In the genomic region with DNA sequence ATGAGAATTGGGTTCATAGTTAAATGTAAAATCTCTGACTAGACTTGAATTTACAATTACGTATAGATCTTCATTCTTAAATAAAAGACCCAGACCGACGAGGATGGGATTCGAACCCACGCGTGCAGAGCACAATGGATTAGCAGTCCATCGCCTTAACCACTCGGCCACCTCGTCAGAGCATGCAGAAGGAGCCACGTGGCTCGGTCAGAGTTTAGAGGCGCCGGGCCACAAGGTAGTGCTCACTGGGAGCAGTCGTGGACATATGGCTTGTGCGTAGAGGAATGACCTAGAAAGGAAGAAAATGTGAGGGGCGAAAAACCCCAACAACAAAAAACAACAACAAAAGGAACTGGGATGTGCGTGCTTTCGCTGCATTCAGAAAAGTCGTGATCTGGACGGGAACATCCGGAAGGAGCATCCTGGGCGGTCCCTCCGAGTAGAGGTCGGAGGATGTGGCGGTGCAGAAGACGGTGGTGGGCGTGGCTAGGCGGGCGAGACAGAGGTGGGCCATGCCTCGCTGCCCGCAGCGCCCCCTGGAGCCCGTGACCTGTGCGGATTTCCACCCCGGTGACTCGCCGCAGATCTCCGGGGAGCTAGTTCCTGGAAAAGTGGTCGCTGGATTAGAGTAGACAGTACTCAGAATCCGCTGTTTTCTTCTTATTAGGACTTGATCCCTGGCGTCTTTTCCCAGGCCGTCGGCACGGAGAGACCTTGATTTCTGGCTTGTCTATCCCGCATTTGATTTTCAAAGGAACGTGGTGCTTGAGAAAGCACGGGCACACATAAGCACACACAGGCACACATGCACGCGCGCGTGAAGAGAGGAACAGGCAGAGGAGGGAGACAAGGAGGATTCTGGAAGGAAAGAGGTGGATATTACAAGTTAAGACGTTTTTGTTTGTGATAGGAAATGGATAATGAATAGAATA, we compare ENCODE assay signal across 8 mouse cellular contexts. TPM values are rescaled to one million over a fixed set of nuclear protein-coding genes. Genes with fewer than 3 reads are reported as not detected.
DNase-seq lines count a peak whose midpoint lies in the region; ATAC-seq lines count a peak whose summit lies in the region.

No protein-coding gene starts in this region.

- peak overlapping the region; percentile 73 for H3K9ac ChIP-seq in intestine, embryonic 16.5 days (ENCODE audit: low read depth, low read length)

- WGBS in intestine, embryonic 16.5 days, result under 1% methylated on average over 52 of the region's 52 CpGs
- under 1% methylated on average over 52 of the region's 52 CpGs for WGBS in midbrain, embryonic 10.5 days

- intact Hi-C loops in left cerebral cortex, postnatal 36 days (cut with DNase I), result loop anchor here (10.0 kb wide), 1 partner anchor 1354 kb away; no protein-coding TSS in a partner anchor

- DNase-seq in adrenal gland, adult 8-10 months, result peak; percentile 90
- peak; percentile 97 for DNase-seq in embryo, embryonic 9.5 days (ENCODE audit: extremely low spot score)
- peak; percentile 56 to 86 for DNase-seq in gastrocnemius, postnatal 4 days (ENCODE audit: low spot score in 2 of 2)
- peak; percentile 86 to 90 for DNase-seq in left cerebral cortex, postnatal 36 days (ENCODE audit: low spot score in 2 of 2)
- DNase-seq in midbrain, embryonic 10.5 days (ENCODE audit: low spot score), result peak; percentile 96
- peak; percentile 82 for DNase-seq in right cerebral cortex, postnatal 36 days (ENCODE audit: low spot score in 2 of 2)
- DNase-seq in urinary bladder, postnatal 4 days (ENCODE audit: low spot score in 2 of 2), result peak; percentile 85 to 91

- H3K36me3 ChIP-seq in intestine, embryonic 16.5 days (ENCODE audit: control insufficient read depth, insufficient read depth, low read length), result no peaks in the 10 kb centered on the region
- H3K36me3 ChIP-seq in midbrain, embryonic 10.5 days, result no peaks in the 10 kb centered on the region

- H3K9me3 ChIP-seq in intestine, embryonic 16.5 days (ENCODE audit: control insufficient read depth, low read length), result no peaks in the 10 kb centered on the region
- no peaks in the 10 kb centered on the region for H3K9me3 ChIP-seq in midbrain, embryonic 10.5 days (replicated peaks)

- peak overlapping the region; percentile 86 for H3K27ac ChIP-seq in intestine, embryonic 16.5 days (ENCODE audit: low read length)
- H3K27ac ChIP-seq in midbrain, embryonic 10.5 days (replicated peaks), result peak overlapping the region; percentile 86

- H3K27me3 ChIP-seq in intestine, embryonic 16.5 days (replicated peaks; ENCODE audit: control insufficient read depth, insufficient read depth, low read length), result no peaks in the 10 kb centered on the region
- H3K27me3 ChIP-seq in midbrain, embryonic 10.5 days (ENCODE audit: low read depth, poor library complexity, severe bottlenecking), result no peaks in the 10 kb centered on the region

- peak overlapping the region; percentile 56 for H3K4me2 ChIP-seq in intestine, embryonic 16.5 days (ENCODE audit: low read depth, low read length)

- 0 out of 2 replicates have a peak, but pooled peaks cover 2% of the 10 kb centered on the region for H3K4me1 ChIP-seq in intestine, embryonic 16.5 days (ENCODE audit: control insufficient read depth, insufficient read depth, low read length)
- H3K4me1 ChIP-seq in midbrain, embryonic 10.5 days, result peaks cover 14% of the 10 kb centered on the region

- ATAC-seq in intestine, embryonic 16.5 days, result peak; percentile 98

- H3K4me3 ChIP-seq in intestine, embryonic 16.5 days (ENCODE audit: low read length), result peak overlapping the region; percentile 58
- peak overlapping the region; percentile 61 for H3K4me3 ChIP-seq in midbrain, embryonic 10.5 days

RNA-seq across cellular contexts. Expression of a gene that starts 7.8 kb away (rescaled TPM):
- total RNA-seq in adrenal gland, adult 8-10 months (2022), result 10 to 100 TPM; 14.2 to 31.0 (median 21.9) TPM
- 100 to 1,000 TPM; 250 to 321 TPM for total RNA-seq in gastrocnemius, postnatal 4 days (2021)
- 4.7 and 7.7 TPM in 2 replicates for polyA plus RNA-seq in intestine, embryonic 16.5 days (2015; fragmentation: Nextera tagmentation; extraction: Ambion mirVana)
- total RNA-seq in left cerebral cortex, postnatal 36 days (2021), result 10 to 100 TPM; 11.8 to 12.9 TPM
- 14.7 and 16.2 TPM in 2 replicates for polyA plus RNA-seq in midbrain, embryonic 10.5 days (2016; fragmentation: Nextera tagmentation; extraction: Ambion mirVana)

RNA-seq across cellular contexts. Expression of a gene that starts 8.1 kb away (rescaled TPM):
- 10 to 100 TPM in 3 of 4 experiments, 1 to 10 TPM in 1; 8.7 to 18.8 (median 13.1) TPM for total RNA-seq in adrenal gland, adult 8-10 months (2022)
- 100 to 1,000 TPM; 270 to 354 TPM for total RNA-seq in gastrocnemius, postnatal 4 days (2021)
- polyA plus RNA-seq in intestine, embryonic 16.5 days (2015; fragmentation: Nextera tagmentation; extraction: Ambion mirVana), result 17.4 and 30.0 TPM in 2 replicates
- total RNA-seq in left cerebral cortex, postnatal 36 days (2021), result 10 to 100 TPM in 1 of 2 experiments, 1 to 10 TPM in 1; 8.3 to 11.2 TPM
- 64.8 and 64.9 TPM in 2 replicates for polyA plus RNA-seq in midbrain, embryonic 10.5 days (2016; fragmentation: Nextera tagmentation; extraction: Ambion mirVana)

RNA-seq across cellular contexts. Expression of a gene that starts 9.7 kb away (rescaled TPM):
- 10 to 100 TPM; 42.6 to 80.0 (median 56.7) TPM for total RNA-seq in adrenal gland, adult 8-10 months (2022)
- total RNA-seq in gastrocnemius, postnatal 4 days (2021), result 100 to 1,000 TPM; 143 to 189 TPM
- polyA plus RNA-seq in intestine, embryonic 16.5 days (2015; fragmentation: Nextera tagmentation; extraction: Ambion mirVana), result 18.8 and 22.0 TPM in 2 replicates
- total RNA-seq in left cerebral cortex, postnatal 36 days (2021), result 10 to 100 TPM; 65.2 to 73.2 TPM
- polyA plus RNA-seq in midbrain, embryonic 10.5 days (2016; fragmentation: Nextera tagmentation; extraction: Ambion mirVana), result 51.3 and 52.5 TPM in 2 replicates

RNA-seq across cellular contexts. Expression of a gene that starts 15.2 kb away (rescaled TPM):
- total RNA-seq in adrenal gland, adult 8-10 months (2022), result 10 to 100 TPM; 22.5 to 31.6 (median 25.4) TPM
- 100 to 1,000 TPM; 393 to 555 TPM for total RNA-seq in gastrocnemius, postnatal 4 days (2021)
- polyA plus RNA-seq in intestine, embryonic 16.5 days (2015; fragmentation: Nextera tagmentation; extraction: Ambion mirVana), result 1.8 and 2.9 TPM in 2 replicates
- 10 to 100 TPM; 13.0 to 13.3 TPM for total RNA-seq in left cerebral cortex, postnatal 36 days (2021)
- polyA plus RNA-seq in midbrain, embryonic 10.5 days (2016; fragmentation: Nextera tagmentation; extraction: Ambion mirVana), result 9.4 and 9.7 TPM in 2 replicates

RNA-seq across cellular contexts. Expression of a gene that starts 15.5 kb away (rescaled TPM):
- 10 to 100 TPM in 2 of 4 experiments, 1 to 10 TPM in 1, not detected in 1; 6.0 to 18.5 (median 12.6) TPM for total RNA-seq in adrenal gland, adult 8-10 months (2022)
- 100 to 1,000 TPM; 276 to 360 TPM for total RNA-seq in gastrocnemius, postnatal 4 days (2021)
- 4.6 and 5.1 TPM in 2 replicates for polyA plus RNA-seq in intestine, embryonic 16.5 days (2015; fragmentation: Nextera tagmentation; extraction: Ambion mirVana)
- 10 to 100 TPM; 24.6 to 42.5 TPM for total RNA-seq in left cerebral cortex, postnatal 36 days (2021)
- 10.6 and 11.4 TPM in 2 replicates for polyA plus RNA-seq in midbrain, embryonic 10.5 days (2016; fragmentation: Nextera tagmentation; extraction: Ambion mirVana)

Comparison
In these comparisons a context has a peak if more than half of its experiments do, and no peak if none do; other contexts are left out.
1. Peak in every context shown above with its lines: DNase-seq, ATAC-seq, H3K4me3 ChIP-seq and H3K27ac ChIP-seq.
2. RNA of a gene that starts 7.8 kb away (total RNA-seq): 250 to 321 TPM in gastrocnemius, postnatal 4 days; 14.2 to 31.0 TPM in adrenal gland, adult 8-10 months and 11.8 to 12.9 TPM in left cerebral cortex, postnatal 36 days; every median in the first group is over 4 times any median in the second.
3. RNA of a gene that starts 8.1 kb away (total RNA-seq): 270 to 354 TPM in gastrocnemius, postnatal 4 days; 8.7 to 18.8 TPM in adrenal gland, adult 8-10 months and 8.3 to 11.2 TPM in left cerebral cortex, postnatal 36 days; every median in the first group is over 10 times any median in the second.